Mouse (Mus musculus) embryonic facial prominence, embryonic 13.5 days (tissue): ENCODE data around the gene Pde6d. TPM values are rescaled to one million over a fixed set of nuclear protein-coding genes. Genes with fewer than 3 reads are reported as not detected.

Experiments
- ATAC-seq: fragments of 200-750 bp; cut with Nextera tagmentation; 2 replicates; pipeline ENCODE4 v1.8.0; 2017; ENCODE audit warnings: low read depth; ENCODE audit not compliant: insufficient number of reproducible peaks, insufficient read depth, low FRiP score, low TSS enrichment
- H3K27ac ChIP-seq: fragments of 300-500 bp; sonication (generic); 2 replicates; pipeline ENCODE4 v1.5.1; 2015; ENCODE audit warnings: moderate library complexity, mild to moderate bottlenecking, inconsistent platforms
- H3K27me3 ChIP-seq: fragments of 300-500 bp; sonication (generic); 2 replicates; pipeline ENCODE4 v1.6.1; 2015; ENCODE audit warnings: mild to moderate bottlenecking, inconsistent platforms
- H3K36me3 ChIP-seq: fragments of 300-500 bp; sonication (generic); 2 replicates; pipeline ENCODE4 v1.6.1; 2015; ENCODE audit warnings: mild to moderate bottlenecking, inconsistent platforms
- H3K4me1 ChIP-seq: fragments of 300-500 bp; sonication (generic); 2 replicates; pipeline ENCODE4 v1.6.1; 2015; ENCODE audit warnings: inconsistent platforms
- H3K4me2 ChIP-seq: fragments of 300-500 bp; sonication (generic); 2 replicates; pipeline ENCODE4 v1.6.1; 2015; ENCODE audit warnings: moderate library complexity, mild to moderate bottlenecking, inconsistent platforms
- H3K4me3 ChIP-seq: fragments of 300-500 bp; sonication (generic); 2 replicates; pipeline ENCODE4 v1.5.1; 2015; ENCODE audit warnings: mild to moderate bottlenecking, inconsistent platforms
- H3K9ac ChIP-seq: fragments of 300-500 bp; sonication (generic); 2 replicates; pipeline ENCODE4 v1.6.1; 2015; ENCODE audit warnings: mild to moderate bottlenecking, inconsistent platforms
- H3K9me3 ChIP-seq: fragments of 300-500 bp; sonication (generic); 2 replicates; pipeline ENCODE4 v1.6.1; 2016; ENCODE audit warnings: inconsistent platforms
- WGBS: fragments of 180-500 bp; shearing (Covaris S2); methylation state at CpG from one replicate; pipeline ENCODE4 v1.1.7; 2015; ENCODE audit warnings: mixed read lengths; 5-methylcytosine and 5-hydroxymethylcytosine counted together
- polyA plus RNA-seq: library from polyadenylated mRNA; unstranded; fragments of >200 nt; fragmentation: Nextera tagmentation; extraction: Ambion mirVana; gene quantifications from 2 replicates; pipeline ENCODE4 v1.2.1, GENCODE M21; 2015

The Pde6d gene
- polyA plus RNA-seq, result 70.7 and 78.5 TPM in 2 replicates

DNA sequence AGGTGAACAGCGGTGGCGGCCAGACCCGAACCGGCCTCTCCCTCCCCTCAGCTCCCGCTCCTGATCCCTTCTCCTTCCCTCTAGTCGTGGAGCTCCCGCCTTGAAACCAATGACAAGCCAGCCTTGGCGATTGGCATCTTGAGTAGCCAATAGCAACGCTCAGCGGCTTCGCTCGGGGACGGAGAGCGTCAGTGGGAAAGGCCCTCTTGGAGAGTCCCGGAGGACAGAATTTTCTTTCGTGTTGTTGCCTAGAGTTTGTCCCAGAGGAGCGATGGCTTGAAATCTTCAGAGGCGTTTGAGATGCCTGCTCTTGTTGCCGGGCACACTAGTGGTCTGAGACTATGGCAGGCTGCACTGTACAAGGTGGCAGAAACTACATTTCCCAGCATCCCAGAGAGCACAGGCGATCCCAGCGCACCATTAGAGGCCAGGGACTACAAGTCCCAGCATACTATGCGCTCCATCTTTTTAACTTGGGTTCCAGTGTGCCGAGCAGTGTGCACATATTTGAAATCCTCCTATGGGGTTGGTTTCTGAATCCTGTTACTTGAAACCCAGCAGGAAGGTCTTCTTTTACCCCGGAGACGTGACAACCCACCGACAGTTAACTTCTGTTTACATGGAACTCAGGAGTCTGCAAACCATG is at the start of gene Pde6d, which contains the start of gene Cops7b:
Pde6d (minus strand) TSS at position 179 of the 646 bp plus-strand sequence.
Cops7b (plus strand) TSS at position 454 of the 646 bp plus-strand sequence.
- Histone ChIP-seq H3K9ac (peak within 1 kb of the TSS; percentile 90), H3K27me3 (no peaks in the 10 kb centered on the region), H3K27ac (peak within 1 kb of the TSS; percentile 66), H3K4me2 (peak within 1 kb of the TSS; percentile 82), H3K36me3 (no peaks in the 10 kb centered on the region), H3K4me3 (peak within 1 kb of the TSS; percentile 87), H3K4me1 (peaks cover 21% of the 10 kb centered on the region), H3K9me3 (no peaks in the 10 kb centered on the region)
- peak; percentile 96 for ATAC-seq
- under 1% methylated on average over 26 of the region's 26 CpGs for WGBS

DNA sequence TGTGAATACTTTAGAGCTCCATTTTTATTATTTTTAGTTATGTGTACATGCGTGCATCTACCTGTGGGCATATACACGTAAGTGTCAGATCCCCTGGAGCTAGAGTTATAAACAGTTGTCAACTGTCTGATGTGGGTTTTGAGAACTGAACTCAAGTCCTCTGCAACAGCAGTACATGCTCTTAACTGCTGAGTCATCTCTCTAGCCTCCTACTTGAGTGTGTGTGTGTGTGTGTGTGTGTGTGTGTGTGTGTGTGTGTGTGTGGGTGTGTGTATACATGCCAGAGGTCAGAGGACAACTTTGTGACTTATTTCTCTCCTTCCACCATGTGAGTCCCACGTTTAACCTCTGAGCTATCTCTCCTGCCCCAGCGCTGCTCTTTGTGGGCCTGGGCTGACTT is 48.1 kb upstream of the Pde6d start:
- no peak overlapping the region for H3K9ac ChIP-seq

DNA sequence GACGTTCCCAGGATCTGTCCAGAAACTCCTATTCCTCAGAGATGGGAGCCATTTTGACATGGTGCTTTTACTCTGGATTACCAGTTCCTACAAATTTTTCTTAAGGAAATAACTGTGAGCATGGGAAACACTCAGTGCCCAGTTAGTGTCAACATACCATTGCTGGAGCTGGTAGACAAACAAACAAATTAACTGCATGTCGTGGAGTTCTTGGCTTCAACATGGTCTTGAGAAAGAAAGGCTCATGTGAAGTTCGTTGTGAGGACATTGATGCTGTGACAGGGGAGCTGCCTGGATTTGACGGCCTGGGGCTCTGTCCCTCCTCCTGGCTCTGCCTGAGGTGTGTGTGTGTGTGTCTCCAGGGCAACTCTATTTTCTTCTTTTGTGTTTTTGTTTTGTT is 47.5 kb upstream of the Pde6d start:
- H3K36me3 ChIP-seq, result no peaks in the 10 kb centered on the region
- 40% methylated on average over 4 of the region's 4 CpGs for WGBS
- no peaks in the 10 kb centered on the region for H3K27me3 ChIP-seq
- no peak overlapping the region for H3K4me3 ChIP-seq
- H3K9ac ChIP-seq, result no peak overlapping the region
- no peaks in the 10 kb centered on the region for H3K9me3 ChIP-seq
- no peak overlapping the region for H3K27ac ChIP-seq
- no peak overlapping the region for H3K4me2 ChIP-seq
- no peak for ATAC-seq
- peaks cover 3% of the 10 kb centered on the region; the same call in 1 of the 2 replicates for H3K4me1 ChIP-seq

More for the DNA sequence above, 48.1 kb upstream of the Pde6d start:
- 88% methylated on average over 4 of the region's 4 CpGs for WGBS
- H3K9me3 ChIP-seq, result no peaks in the 10 kb centered on the region
- no peak overlapping the region for H3K4me3 ChIP-seq
- no peak overlapping the region for H3K27ac ChIP-seq
- H3K4me1 ChIP-seq, result peaks cover 3% of the 10 kb centered on the region; the same call in 1 of the 2 replicates
- no peak overlapping the region for H3K4me2 ChIP-seq
- no peaks in the 10 kb centered on the region for H3K36me3 ChIP-seq
- ATAC-seq, result no peak
- no peaks in the 10 kb centered on the region for H3K27me3 ChIP-seq

- WGBS, result 55% methylated on average over 3 of the region's 3 CpGs
- no peak for ATAC-seq
- Histone ChIP-seq H3K4me1 (peaks cover 3% of the 10 kb centered on the region; the same call in 1 of the 2 replicates), H3K36me3 (no peaks in the 10 kb centered on the region), H3K9me3 (no peaks in the 10 kb centered on the region), H3K9ac (no peak overlapping the region), H3K27ac (no peak overlapping the region), H3K27me3 (no peaks in the 10 kb centered on the region), H3K4me3 (no peak overlapping the region), H3K4me2 (no peak overlapping the region)
Observed at GRCm38 (mm10) chr1:86628270-86628669, 45.8 kb upstream of the Pde6d start.

GRCm38 (mm10) chr1:86623001-86624000 is 40.9 kb upstream of the Pde6d start:
- ATAC-seq, result no peak
- Histone ChIP-seq H3K4me3 (no peak overlapping the region), H3K9me3 (no peaks in the 10 kb centered on the region), H3K27me3 (no peaks in the 10 kb centered on the region), H3K27ac (no peak overlapping the region), H3K4me1 (no peaks in the 10 kb centered on the region), H3K36me3 (no peaks in the 10 kb centered on the region), H3K9ac (no peak overlapping the region), H3K4me2 (no peak overlapping the region)
- 60% methylated on average over 16 of the region's 16 CpGs for WGBS

- whole genome bisulfite sequencing, result 76% methylated on average over 2 of the region's 2 CpGs
- H3K9ac ChIP-seq, result no peak overlapping the region
Observed at GRCm38 (mm10) chr1:86622296-86622695, 39.9 kb upstream of the Pde6d start.

DNA sequence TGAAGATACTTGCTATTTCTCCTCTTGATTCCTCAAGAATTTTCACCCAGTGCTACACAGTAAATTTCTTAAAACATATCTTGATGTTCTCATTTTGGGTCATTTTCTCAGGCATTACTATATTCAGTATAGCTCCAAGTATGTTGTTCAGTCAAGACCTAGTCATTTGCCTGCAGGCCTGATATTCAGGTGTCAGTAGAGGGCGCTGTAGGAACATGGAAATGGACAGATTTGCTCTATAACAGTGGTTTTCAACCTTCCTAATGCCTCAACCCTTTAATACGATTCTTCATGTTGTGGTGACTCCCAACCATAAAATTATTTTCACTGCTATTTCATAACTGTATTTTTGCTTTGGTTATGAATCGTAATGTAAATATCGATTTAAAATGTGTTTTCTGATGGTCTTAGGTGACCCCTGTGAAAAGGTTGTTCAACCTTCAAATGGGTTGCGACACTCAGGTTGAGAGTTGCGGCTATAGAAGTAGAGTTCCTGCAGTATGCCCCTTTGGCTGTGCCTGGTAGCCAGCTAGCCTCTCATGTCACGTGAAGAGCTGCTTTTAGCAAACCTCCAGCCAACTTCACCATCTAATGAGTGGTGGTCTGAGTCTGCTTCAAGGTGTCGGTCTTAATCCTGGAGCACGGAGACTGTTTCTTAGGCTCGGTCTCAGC is 36.2 kb upstream of the Pde6d start:
- H3K9ac ChIP-seq, result no peak overlapping the region
- no peak for ATAC-seq
- no peaks in the 10 kb centered on the region for H3K27me3 ChIP-seq
- no peak overlapping the region for H3K27ac ChIP-seq
- H3K4me1 ChIP-seq, result no peaks in the 10 kb centered on the region
- no peak overlapping the region for H3K4me2 ChIP-seq
- 60% methylated on average over 10 of the region's 10 CpGs for WGBS
- H3K9me3 ChIP-seq, result no peaks in the 10 kb centered on the region
- H3K36me3 ChIP-seq, result no peaks in the 10 kb centered on the region
- no peak overlapping the region for H3K4me3 ChIP-seq

More at GRCm38 (mm10) chr1:86622296-86622695, 39.9 kb upstream of the Pde6d start:
- no peak overlapping the region for H3K4me3 ChIP-seq
- H3K4me2 ChIP-seq, result no peak overlapping the region
- H3K9me3 ChIP-seq, result no peaks in the 10 kb centered on the region
- no peak for ATAC-seq
- H3K27ac ChIP-seq, result no peak overlapping the region
- no peaks in the 10 kb centered on the region for H3K36me3 ChIP-seq
- no peaks in the 10 kb centered on the region for H3K27me3 ChIP-seq
- H3K4me1 ChIP-seq, result no peaks in the 10 kb centered on the region

GRCm38 (mm10) chr1:86614269-86614668 is 31.8 kb upstream of the Pde6d start:
- no peak overlapping the region for H3K9ac ChIP-seq
- no peak for ATAC-seq
- H3K4me3 ChIP-seq, result no peak overlapping the region
- no peaks in the 10 kb centered on the region for H3K27me3 ChIP-seq
- no peak overlapping the region for H3K27ac ChIP-seq
- no peak overlapping the region for H3K4me2 ChIP-seq
- peaks cover 12% of the 10 kb centered on the region for H3K36me3 ChIP-seq
- H3K4me1 ChIP-seq, result no peaks in the 10 kb centered on the region
- H3K9me3 ChIP-seq, result no peaks in the 10 kb centered on the region

DNA sequence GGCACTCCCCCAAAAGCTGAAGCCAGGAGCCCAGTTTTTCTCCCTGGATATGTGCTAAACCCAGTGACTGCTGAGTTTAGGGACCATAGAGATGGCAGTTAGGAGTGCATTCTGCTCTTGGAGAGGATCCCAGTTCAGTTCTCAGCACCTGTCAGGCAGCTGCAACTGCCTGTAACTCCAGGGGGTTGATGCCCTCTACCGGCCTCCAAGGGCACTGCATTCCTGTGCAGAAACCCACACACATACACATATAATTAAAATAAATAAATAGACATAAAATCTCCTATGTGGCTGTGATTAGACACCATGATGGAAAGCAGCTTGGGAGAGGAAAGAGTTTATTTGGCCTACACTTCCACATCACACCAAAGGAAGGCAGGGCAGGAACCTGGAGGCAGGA is 29.7 kb upstream of the Pde6d start:
- no peak overlapping the region for H3K27ac ChIP-seq
- H3K9ac ChIP-seq, result no peak overlapping the region
- H3K4me2 ChIP-seq, result no peak overlapping the region
- no peaks in the 10 kb centered on the region for H3K4me1 ChIP-seq
- H3K4me3 ChIP-seq, result no peak overlapping the region
- H3K9me3 ChIP-seq, result no peaks in the 10 kb centered on the region
- H3K36me3 ChIP-seq, result peaks cover 31% of the 10 kb centered on the region
- WGBS, result 52% methylated on average over 1 of the region's 1 CpGs
- ATAC-seq, result no peak
- H3K27me3 ChIP-seq, result no peaks in the 10 kb centered on the region

DNA sequence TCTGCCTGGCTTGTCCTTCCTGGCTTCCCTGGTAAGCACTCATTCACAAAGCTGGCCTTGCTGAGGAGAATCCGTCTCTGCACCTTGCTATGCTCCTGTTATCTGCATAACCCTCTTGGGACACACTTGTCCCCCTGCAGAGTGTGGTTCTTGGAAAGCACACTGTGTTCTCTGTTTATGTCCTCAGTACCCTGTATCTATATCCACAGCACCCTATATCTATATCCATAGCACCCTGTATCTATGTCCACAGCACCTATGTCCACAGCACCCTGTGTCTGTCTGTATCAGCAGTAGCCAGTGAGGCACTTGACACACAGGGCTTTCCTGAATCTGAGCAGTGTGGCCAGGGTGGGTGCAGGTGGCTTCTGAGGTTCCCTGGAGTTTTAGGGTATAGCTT is 28.5 kb upstream of the Pde6d start:
- no peak for ATAC-seq
- Histone ChIP-seq H3K27me3 (no peaks in the 10 kb centered on the region), H3K9ac (no peak overlapping the region), H3K27ac (no peak overlapping the region), H3K9me3 (no peaks in the 10 kb centered on the region), H3K4me2 (no peak overlapping the region), H3K4me3 (no peak overlapping the region), H3K4me1 (no peaks in the 10 kb centered on the region), H3K36me3 (peaks cover 33% of the 10 kb centered on the region)
- WGBS, result 93% methylated on average over 1 of the region's 1 CpGs

DNA sequence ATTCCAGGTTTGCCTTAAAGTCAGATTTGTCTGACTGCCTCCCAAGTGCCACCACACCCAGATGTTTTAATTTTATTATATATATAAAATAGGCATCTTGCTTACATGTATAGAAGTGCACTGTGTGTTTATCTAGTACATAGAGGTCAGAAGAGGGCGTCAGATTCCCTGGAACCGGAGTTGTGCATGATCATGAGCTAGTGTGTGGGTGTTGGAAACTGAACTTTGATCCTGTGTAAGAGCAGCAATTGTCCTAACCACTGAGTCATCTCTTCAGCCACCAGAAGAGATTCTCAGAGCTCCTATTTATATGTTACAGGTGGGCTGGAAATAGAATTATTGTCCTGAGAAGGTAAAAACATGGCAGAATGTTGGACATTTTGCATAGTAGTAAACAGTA is 17.7 kb upstream of the Pde6d start:
- Histone ChIP-seq H3K9ac (no peak overlapping the region), H3K4me2 (no peak overlapping the region), H3K4me1 (no peaks in the 10 kb centered on the region), H3K4me3 (no peak overlapping the region), H3K9me3 (no peaks in the 10 kb centered on the region), H3K27me3 (no peaks in the 10 kb centered on the region), H3K36me3 (peaks cover 86% of the 10 kb centered on the region), H3K27ac (no peak overlapping the region)
- ATAC-seq, result no peak
- 86% methylated on average over 2 of the region's 2 CpGs for WGBS
